Mouse (Mus musculus) induced T-regulatory cell, adult 2 months (primary cell): ENCODE measurements around the gene Arhgdia.
"Not testable (repeated sequence)": the region's sequence is repeated elsewhere in the genome, so short reads cannot be mapped to it uniquely, and the experiment has no call there.

Experiments used
- DNase-seq: peaks from one replicate; pipeline ENCODE4 v3.0.0-alpha.2; 2012; ENCODE audit warnings: low read depth

The Arhgdia gene

GRCm38 (mm10) chr11:120613481-120613972 lies 32.1 kb upstream of the Arhgdia start:
- no peak for DNase-seq

- DNase-seq: peak; percentile 86
These were observed 31.3 kb upstream of the Arhgdia start for GRCm38 (mm10) chr11:120612763-120613162.

GRCm38 (mm10) chr11:120610477-120611046 lies 29.1 kb upstream of the Arhgdia start:
- DNase-seq: no peak

- no peak for DNase-seq
These were observed 27.8 kb upstream of the Arhgdia start for GRCm38 (mm10) chr11:120609250-120609649.

DNA sequence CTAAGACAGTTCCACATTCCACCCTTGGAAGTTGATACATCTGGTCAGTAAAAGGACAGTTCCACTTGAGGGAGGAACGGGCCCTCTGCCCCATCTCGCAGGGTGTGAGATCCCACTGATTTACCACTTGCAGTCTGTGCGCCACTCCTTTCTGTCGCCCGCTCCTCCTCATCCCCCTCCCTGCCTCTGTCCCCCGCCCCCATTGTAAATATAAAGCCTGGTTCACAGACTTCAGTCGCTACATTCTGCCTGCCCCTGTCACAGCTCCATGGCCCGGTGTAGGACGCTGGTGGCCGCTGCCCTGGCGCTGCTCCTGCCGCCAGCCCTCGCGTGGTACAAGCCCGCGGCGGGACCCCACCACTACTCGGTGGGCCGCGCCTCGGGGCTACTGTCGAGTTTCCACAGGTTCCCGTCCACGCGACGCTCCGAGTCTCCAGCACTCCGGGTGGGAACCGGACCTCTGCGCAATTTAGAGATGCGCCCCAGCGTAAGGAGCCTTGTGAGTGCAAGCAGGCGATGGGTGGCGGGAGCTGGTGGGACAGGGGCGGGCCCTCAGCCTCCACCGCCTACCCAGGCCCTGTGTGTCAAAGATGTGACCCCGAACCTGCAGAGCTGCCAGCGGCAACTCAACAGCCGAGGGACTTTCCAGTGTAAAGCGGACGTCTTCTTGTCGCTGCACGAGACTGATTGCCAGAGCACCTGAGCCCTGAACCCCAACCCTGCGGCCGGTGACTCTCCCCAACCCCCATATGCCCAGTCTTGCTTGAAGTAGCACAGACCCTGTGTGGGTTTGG lies 27.0 kb upstream of the Arhgdia start, which contains the start of gene Npb:
Gene Npb (plus strand): TSS at position 237 of the 794 bp plus-strand sequence.
- no peak for DNase-seq

DNA sequence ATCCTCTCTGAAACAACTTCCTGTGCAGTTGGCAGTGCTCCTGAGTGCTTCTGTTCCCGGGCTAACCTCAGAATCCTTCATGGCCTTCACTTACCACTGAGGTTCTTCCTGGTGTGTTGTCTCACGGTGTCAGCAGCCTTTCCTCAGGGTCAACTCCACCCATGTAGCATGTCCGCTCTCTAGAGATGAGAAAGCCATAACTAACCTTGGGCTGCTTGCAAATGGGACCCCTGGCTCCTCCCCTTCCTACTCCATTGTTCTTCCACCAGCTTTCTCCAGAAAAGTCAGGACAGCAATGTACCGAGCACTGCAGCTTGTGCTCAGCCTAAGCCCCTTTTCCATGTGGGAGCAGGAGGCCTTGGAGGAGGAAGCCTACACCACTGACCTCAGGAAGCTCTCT lies 25.3 kb upstream of the Arhgdia start:
- DNase-seq: no peak

DNA sequence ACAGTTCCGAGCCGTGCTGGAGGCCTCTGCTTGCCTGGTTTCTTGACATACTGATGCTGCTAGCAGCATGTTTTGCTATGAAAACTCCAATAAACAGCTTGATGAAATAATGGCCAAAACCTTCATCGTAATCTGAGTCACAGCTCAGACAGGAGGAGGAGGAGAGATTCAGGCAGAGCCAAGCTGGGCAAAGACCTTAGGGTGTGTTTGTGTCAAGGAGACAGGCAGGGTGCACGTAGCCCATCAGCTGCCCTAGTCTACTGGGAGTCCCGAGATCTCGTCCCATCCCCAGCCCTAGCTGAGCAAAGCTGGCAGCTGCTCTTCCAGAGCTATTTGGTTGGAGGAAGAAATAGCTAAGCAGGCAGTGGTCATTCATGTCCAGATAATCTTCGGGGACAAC lies 24.2 kb upstream of the Arhgdia start:
- DNase-seq: no peak

DNA sequence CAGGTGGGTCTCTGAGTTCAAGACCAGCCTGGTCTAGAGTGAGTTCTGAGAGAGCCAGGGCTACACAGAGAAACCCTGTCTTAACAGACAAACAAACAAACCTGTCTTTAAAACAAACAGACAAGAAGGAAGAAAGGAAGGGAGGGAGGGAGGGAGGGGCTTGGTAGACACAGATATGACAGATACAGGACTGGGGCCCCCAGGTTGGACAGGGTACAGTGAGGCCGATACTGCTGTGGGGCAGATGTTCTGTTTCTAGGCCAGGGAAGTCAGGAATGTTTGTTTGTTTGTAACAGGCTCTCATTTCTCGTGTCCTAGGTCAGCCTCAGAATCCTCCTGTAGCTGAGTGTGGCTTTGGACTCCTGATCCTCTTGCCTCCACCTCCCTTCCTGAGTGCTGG lies 22.1 kb upstream of the Arhgdia start:
- no peak for DNase-seq

DNA sequence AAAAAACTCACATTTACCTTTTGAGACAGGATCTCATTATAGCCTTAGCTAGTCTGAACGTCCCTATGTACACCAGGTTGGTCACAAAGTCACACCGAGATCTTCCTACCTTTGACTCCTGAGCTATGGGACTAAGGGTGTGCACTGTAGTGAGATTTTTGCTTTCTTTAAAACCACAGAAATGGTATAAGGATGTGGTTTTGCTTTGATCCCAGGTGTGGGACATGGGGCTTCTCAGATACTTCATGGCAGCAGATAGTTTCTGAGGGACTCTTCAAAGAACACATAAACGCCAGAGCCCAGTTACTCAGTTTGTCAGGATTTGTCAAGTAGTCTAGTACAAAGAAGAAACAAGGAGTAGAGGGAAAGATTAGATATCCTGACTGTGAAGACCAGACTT lies 19.3 kb upstream of the Arhgdia start:
- DNase-seq: peak; percentile 72

- no peak for DNase-seq
These were observed 17.6 kb upstream of the Arhgdia start for GRCm38 (mm10) chr11:120598990-120599549.

GRCm38 (mm10) chr11:120598283-120598989 lies 17.0 kb upstream of the Arhgdia start, which contains the start of the genes Alyref and Anapc11:
TSS of gene Alyref (minus strand) at chr11:120598365.
TSS of gene Anapc11 (plus strand) at chr11:120598421.
- DNase-seq: peak; percentile 98

DNA sequence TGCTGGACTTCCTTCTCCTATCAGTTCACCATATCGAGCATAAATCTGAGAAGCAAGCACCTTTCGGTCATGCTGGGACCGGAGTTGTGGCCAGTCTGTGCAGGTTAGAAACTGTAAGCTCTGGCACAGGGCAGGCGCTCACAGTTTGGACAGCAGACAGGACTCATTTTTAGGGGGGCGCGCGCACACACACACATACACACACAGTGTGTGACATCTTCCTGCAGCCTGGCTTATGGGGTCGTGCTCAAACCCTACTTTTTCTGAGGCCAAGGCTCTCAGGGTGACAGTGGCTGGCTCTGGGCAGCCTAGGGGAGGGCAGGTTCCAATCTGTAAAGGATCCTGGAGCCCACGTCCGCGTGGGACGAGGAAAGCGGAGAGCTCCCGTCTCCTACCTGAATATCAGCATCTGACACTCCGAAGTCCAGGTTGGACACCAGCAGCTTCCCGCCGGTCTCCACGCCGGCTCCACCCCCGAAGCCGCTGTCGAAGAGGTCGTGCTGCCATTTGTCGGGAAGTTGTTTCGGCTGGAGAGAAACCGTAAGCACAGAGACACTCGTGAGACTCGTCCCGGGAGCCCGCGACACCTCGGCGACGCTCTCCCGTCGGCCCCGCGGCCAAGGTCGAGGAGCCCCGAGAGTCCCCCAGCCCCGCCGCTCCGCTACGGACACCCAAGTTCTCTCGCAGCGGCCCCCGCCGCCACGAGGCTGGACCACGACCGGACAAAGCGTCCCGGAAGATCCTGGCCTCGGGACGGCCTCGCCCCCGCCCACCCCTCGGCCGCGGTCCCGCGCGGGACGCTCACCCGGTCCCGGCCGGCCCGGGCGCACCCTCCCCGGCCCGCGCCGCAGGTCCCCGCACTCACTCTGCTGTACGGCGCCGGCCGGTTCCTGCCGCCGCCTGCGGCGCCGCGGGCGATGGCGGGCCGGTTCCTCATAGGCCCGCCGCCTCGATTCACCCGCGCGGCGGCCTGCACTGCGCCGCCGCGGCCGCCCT lies 16.1 kb upstream of the Arhgdia start:
- peak; percentile 61 for DNase-seq

- no peak for DNase-seq
These were observed 7.1 kb upstream of the Arhgdia start for GRCm38 (mm10) chr11:120588531-120588930.

- no peak for DNase-seq
These were observed 2.5 kb upstream of the Arhgdia start for GRCm38 (mm10) chr11:120583937-120584336.

DNA sequence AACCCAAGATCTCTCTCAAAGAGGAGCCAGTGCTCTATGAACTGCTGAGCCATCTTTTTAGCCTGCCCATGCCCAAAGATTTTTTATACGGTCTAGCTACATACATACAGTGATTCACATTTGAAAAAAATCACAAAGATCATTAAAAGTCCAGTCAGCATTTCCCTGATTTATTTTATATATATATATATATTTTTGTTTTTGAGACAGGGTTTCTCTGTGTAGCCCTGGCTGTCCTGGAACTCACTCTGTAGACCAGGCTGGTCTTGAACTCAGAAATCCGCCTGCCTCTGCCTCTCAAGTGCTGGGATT lies 1.5 kb upstream of the Arhgdia start:
- DNase-seq: not testable (repeated sequence)

- peak; percentile 85 for DNase-seq
These were observed 1.0 kb upstream of the Arhgdia start for GRCm38 (mm10) chr11:120582268-120582981.

- peak; percentile 68 for DNase-seq
These were observed 523 bp downstream of the Arhgdia start for GRCm38 (mm10) chr11:120580871-120581331.

DNA sequence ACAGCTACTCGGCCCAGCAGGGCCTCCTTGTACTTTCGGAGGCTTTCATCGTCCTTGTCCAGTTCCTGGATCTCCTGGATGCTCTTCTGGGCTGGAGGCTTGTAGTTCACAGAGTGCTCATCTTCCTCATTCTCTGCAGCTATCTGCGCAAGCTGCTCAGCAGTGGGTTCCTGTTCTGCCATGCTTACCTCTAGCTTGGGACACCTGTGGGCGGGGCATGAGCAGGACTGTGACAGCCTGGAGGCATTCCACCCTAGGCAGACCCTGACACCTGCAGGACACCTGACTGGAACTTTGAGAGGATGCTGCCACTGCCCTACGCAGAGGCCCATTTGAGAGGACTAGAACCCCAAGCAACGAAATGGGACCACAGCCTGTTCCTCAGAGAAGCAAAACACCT lies 1.2 kb downstream of the Arhgdia start:
- peak; percentile 60 for DNase-seq

DNA sequence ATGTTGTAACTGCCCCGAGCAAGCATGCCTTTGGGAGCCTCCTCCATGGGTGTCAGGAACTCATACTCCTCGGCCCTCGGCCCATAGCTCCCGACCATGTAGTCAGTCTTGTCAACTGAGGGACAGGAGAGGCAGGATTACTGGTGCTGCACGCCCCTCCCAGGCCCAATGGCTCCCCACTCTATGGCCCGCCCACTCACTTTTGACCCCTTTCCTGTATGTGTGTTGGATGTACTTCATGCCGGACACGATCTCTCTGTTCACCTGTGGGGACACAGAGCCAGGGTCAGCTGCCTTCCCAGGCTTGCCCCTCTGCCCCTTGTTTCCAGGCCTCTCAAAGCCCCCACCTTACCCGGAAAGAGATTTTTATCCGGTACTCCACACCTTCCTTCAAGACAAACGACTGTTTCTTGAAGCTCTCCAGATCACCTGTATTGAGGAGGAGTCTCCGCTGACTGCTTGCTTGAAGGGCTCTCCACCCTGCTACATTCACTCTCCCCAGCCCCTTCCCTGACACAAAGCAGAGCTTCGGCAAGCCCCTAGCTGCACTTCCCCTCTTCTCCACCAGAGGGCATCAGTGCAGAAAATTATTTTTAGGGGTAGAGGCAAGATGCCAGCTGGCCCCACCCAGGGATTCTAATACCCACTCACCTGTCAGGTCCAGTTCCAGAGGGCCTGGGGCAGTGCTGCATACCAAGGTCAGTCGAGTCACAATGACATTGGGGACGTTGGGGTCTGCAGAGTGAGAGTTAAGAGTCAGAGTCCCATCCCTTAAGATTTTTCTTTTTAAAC lies 1.9 kb downstream of the Arhgdia start:
- peak; percentile 91 for DNase-seq
